In the genomic region with DNA sequence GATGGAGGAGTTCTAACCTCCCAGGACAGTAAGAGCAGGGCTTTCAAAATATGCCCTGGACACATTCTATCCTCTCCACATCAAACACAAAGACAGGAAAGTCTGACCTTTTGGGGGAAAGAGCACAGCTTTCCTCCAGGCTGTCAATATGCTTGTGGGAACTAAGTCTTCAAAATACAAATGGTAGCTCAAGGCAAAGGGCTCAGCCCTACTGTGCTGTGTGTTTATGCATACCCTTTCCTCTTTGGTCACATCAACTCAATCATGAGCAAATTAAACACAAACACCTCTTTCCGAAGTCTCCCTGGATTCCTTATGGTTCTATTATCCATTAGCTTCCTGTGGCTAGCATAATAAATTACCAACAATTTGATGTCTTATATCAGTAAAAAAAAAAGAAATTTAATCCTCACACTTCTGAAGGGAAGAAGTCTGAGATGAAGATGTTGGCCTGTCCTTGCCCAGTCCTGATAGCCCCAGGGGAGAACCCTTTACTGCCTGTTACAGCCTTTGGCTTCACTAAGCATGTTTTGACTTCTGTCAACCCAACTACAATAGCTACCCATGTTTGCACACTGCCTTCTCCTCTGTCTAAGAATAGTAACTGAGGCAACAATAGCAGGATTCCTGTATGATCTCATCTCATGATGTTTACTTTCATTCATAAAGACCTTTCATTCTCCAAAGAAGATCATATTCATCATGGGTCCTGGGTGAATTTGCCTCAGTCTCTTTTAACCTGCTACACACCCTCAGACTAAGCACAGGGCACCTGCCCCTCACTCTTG, we compare ENCODE assay signal across 22 mouse cellular contexts.
A peak's percentile ranks its signal among the peaks of the same experiment; 100 is the strongest.
DNase-seq lines count a peak whose midpoint lies in the region; ATAC-seq and TF ChIP-seq lines count a peak whose summit lies in the region.
"Had no signal": no experiment of that assay in that cellular context is flagged by ENCODE, and none has a peak within 500 bp of the region (broad histone marks: within the 10 kb centered on the region; RNA-seq: fewer than 3 reads in every experiment).

No protein-coding gene starts in this region.

- dilution Hi-C loops in CH12.LX (cut with MboI; ENCODE audit: extremely low pct_ligation_motif_present, extremely low pct_unique_long_range_greater_than_20kb, low sequenced_read_pairs), result no loop called here

- no peaks in the 10 kb centered on the region for H3K9me3 ChIP-seq in lung, embryonic 14.5 days (ENCODE audit: low read depth, low read length)
- no peaks in the 10 kb centered on the region for H3K9me3 ChIP-seq in lung, embryonic 16.5 days (ENCODE audit: control insufficient read depth, low read length)
- H3K9me3 ChIP-seq in CH12.LX (replicated peaks; ENCODE audit: low read length), result no peaks in the 10 kb centered on the region
- no peaks in the 10 kb centered on the region for H3K9me3 ChIP-seq in hindbrain, embryonic 16.5 days (ENCODE audit: control insufficient read depth, low read length)
- H3K9me3 ChIP-seq: embryonic facial prominence, embryonic 10.5 days; embryonic facial prominence, embryonic 12.5 days; forebrain, embryonic 13.5 days; forebrain, embryonic 15.5 days had no signal

- no peaks in the 10 kb centered on the region for H3K36me3 ChIP-seq in lung, embryonic 14.5 days (ENCODE audit: insufficient read depth)
- H3K36me3 ChIP-seq in lung, embryonic 16.5 days (ENCODE audit: control insufficient read depth, insufficient read depth, low read length), result no peaks in the 10 kb centered on the region
- no peaks in the 10 kb centered on the region for H3K36me3 ChIP-seq in CH12.LX (replicated peaks in 1 of 2; ENCODE audit: control insufficient read depth in 1 of 2, insufficient read depth in 1 of 2, low read length in 1 of 2)
- H3K36me3 ChIP-seq in hindbrain, embryonic 16.5 days (ENCODE audit: control insufficient read depth, insufficient read depth, low read length), result no peaks in the 10 kb centered on the region
- H3K36me3 ChIP-seq: embryonic facial prominence, embryonic 10.5 days; embryonic facial prominence, embryonic 12.5 days; forebrain, embryonic 15.5 days had no signal

- DNase-seq in lung, embryonic 14.5 days, result peak; percentile 39
- DNase-seq in lung, postnatal 14 days, result no peak
- DNase-seq in lung, adult 18-20 months, result no peak
- no peak for DNase-seq in CH12.LX (ENCODE audit: extremely low read depth)
- DNase-seq in lung, postnatal 25 days (ENCODE audit: low spot score), result peak; percentile 1
- DNase-seq: adrenal gland, adult 2 months; adrenal gland, postnatal 10 days; adrenal gland, postnatal 25 days; B cell, adult 2 months; cerebellum, adult 11-12 months; cerebellum, adult 2 months; cerebellum, adult 9-10 months; cerebellum, postnatal 10 days; cerebellum, postnatal 25 days had no signal

- no peak overlapping the region for H3K4me3 ChIP-seq in lung, embryonic 14.5 days (ENCODE audit: low read depth, low read length)
- H3K4me3 ChIP-seq in lung, embryonic 16.5 days (ENCODE audit: low read length), result no peak overlapping the region
- H3K4me3 ChIP-seq in CH12.LX (replicated peaks in 1 of 3; ENCODE audit: low read depth in 2 of 3, low read length in 2 of 3, poor library complexity in 1 of 3), result no peak overlapping the region
- H3K4me3 ChIP-seq in hindbrain, embryonic 16.5 days (ENCODE audit: low read length), result no peak overlapping the region
- H3K4me3 ChIP-seq: embryonic facial prominence, embryonic 10.5 days; embryonic facial prominence, embryonic 12.5 days; forebrain, embryonic 13.5 days; forebrain, embryonic 15.5 days had no signal

- ATAC-seq in lung, embryonic 14.5 days (ENCODE audit: insufficient read depth), result no peak
- peak; percentile 77 for ATAC-seq in lung, embryonic 16.5 days (ENCODE audit: low read depth)
- ATAC-seq in hindbrain, embryonic 16.5 days, result no peak
- no peak for ATAC-seq in monocyte, adult 5-6 weeks (replicated peaks; ENCODE audit: insufficient number of reproducible peaks, low FRiP score, low TSS enrichment, poor library complexity, severe bottlenecking)
- ATAC-seq: CD4-positive, CD25-positive, alpha-beta regulatory T cell, adult 4 months; forebrain, embryonic 13.5 days; forebrain, embryonic 15.5 days had no signal

- no peak for TF ChIP-seq EP300 in CH12.LX (IDR thresholded peaks at IDR 0.05; ENCODE audit: low read length)

- no peak overlapping the region for H3K9ac ChIP-seq in lung, embryonic 14.5 days
- H3K9ac ChIP-seq in lung, embryonic 16.5 days (ENCODE audit: low read length), result no peak overlapping the region
- no peak overlapping the region for H3K9ac ChIP-seq in CH12.LX (ENCODE audit: insufficient read depth, low read depth)
- no peak overlapping the region for H3K9ac ChIP-seq in hindbrain, embryonic 16.5 days (ENCODE audit: low read depth, low read length)
- H3K9ac ChIP-seq: embryonic facial prominence, embryonic 12.5 days; forebrain, embryonic 13.5 days; forebrain, embryonic 15.5 days had no signal

- no peak overlapping the region for H3K4me2 ChIP-seq in lung, embryonic 14.5 days
- H3K4me2 ChIP-seq in lung, embryonic 16.5 days (ENCODE audit: low read depth, low read length), result no peak overlapping the region
- peak overlapping the region; percentile 60; the same call in 1 of the 2 replicates for H3K4me2 ChIP-seq in CH12.LX (ENCODE audit: insufficient read depth, low read depth, poor library complexity, severe bottlenecking)
- no peak overlapping the region for H3K4me2 ChIP-seq in hindbrain, embryonic 16.5 days (ENCODE audit: low read length)
- H3K4me2 ChIP-seq: embryonic facial prominence, embryonic 12.5 days; forebrain, embryonic 13.5 days; forebrain, embryonic 15.5 days had no signal

- no peaks in the 10 kb centered on the region for H3K79me2 ChIP-seq in CH12.LX (replicated peaks; ENCODE audit: control insufficient read depth, extremely low read depth, insufficient read depth, poor library complexity, severe bottlenecking)

- no peak overlapping the region for H3K27ac ChIP-seq in lung, embryonic 14.5 days (ENCODE audit: low read depth)
- H3K27ac ChIP-seq in lung, embryonic 16.5 days (ENCODE audit: low read length), result peak overlapping the region; percentile 40
- H3K27ac ChIP-seq in CH12.LX (ENCODE audit: insufficient read depth, low read depth), result no peak overlapping the region
- no peak overlapping the region for H3K27ac ChIP-seq in hindbrain, embryonic 16.5 days (ENCODE audit: low read depth, low read length)
- H3K27ac ChIP-seq: embryonic facial prominence, embryonic 10.5 days; embryonic facial prominence, embryonic 12.5 days; forebrain, embryonic 13.5 days; forebrain, embryonic 15.5 days had no signal

- no peaks in the 10 kb centered on the region for H3K27me3 ChIP-seq in lung, embryonic 14.5 days (ENCODE audit: insufficient read depth, low read length)
- H3K27me3 ChIP-seq in lung, embryonic 16.5 days (ENCODE audit: control insufficient read depth, insufficient read depth, low read depth, low read length), result no peaks in the 10 kb centered on the region
- no peaks in the 10 kb centered on the region for H3K27me3 ChIP-seq in CH12.LX (replicated peaks)
- no peaks in the 10 kb centered on the region for H3K27me3 ChIP-seq in hindbrain, embryonic 16.5 days (replicated peaks; ENCODE audit: control insufficient read depth, insufficient read depth, low read length)
- H3K27me3 ChIP-seq: embryonic facial prominence, embryonic 12.5 days; forebrain, embryonic 13.5 days; forebrain, embryonic 15.5 days had no signal

- TF ChIP-seq CTCF in lung, embryonic 14.5 days (IDR thresholded peaks at IDR 0.05; ENCODE audit: low read depth), result no peak
- no peak for TF ChIP-seq CTCF in CH12.LX (conservative IDR thresholded peaks at IDR 0.05 in 1 of 2, IDR thresholded peaks at IDR 0.05 in 1 of 2; ENCODE audit: low read depth in 2 of 2, low read length in 2 of 2)

- 51% methylated on average over 1 of the region's 1 CpGs for WGBS in lung, embryonic 14.5 days
- WGBS in lung, embryonic 16.5 days, result 53% methylated on average over 1 of the region's 1 CpGs
- 75% methylated on average over 1 of the region's 1 CpGs for WGBS in hindbrain, embryonic 16.5 days

- TF ChIP-seq POLR2A in CH12.LX (IDR thresholded peaks at IDR 0.05; ENCODE audit: low read depth, low read length), result no peak

- no peaks in the 10 kb centered on the region for H3K4me1 ChIP-seq in lung, embryonic 14.5 days (ENCODE audit: insufficient read depth)
- H3K4me1 ChIP-seq in lung, embryonic 16.5 days (replicated peaks; ENCODE audit: control insufficient read depth, insufficient read depth, low read length), result no peaks in the 10 kb centered on the region; the same call in 1 of the 2 replicates
- peaks cover 0 to 4% of the 10 kb centered on the region in 2 experiments; a peak in 1 of 4 replicates for H3K4me1 ChIP-seq in CH12.LX (ENCODE audit: control insufficient read depth in 1 of 2, insufficient read depth in 2 of 2)
- H3K4me1 ChIP-seq in hindbrain, embryonic 16.5 days (ENCODE audit: control insufficient read depth, insufficient read depth, low read depth, low read length), result no peaks in the 10 kb centered on the region
- H3K4me1 ChIP-seq: embryonic facial prominence, embryonic 10.5 days; embryonic facial prominence, embryonic 12.5 days had no signal

- in situ Hi-C loops in CH12.LX (cut with MboI; ENCODE audit: low pct_ligation_motif_present, low pct_unique_long_range_greater_than_20kb, low sequenced_read_pairs), result no loop called here

- no peak for TF ChIP-seq RAD21 in CH12.LX (IDR thresholded peaks at IDR 0.05; ENCODE audit: low read depth, low read length)

TF ChIP-seq in CH12.LX, 34 proteins besides CTCF, POLR2A, EP300 and RAD21:
- TF ChIP-seq ZNF384 (IDR thresholded peaks at IDR 0.05; ENCODE audit: low read depth, low read length) (no peak), POLR2AphosphoS2 (IDR thresholded peaks at IDR 0.05; ENCODE audit: low read depth, low read length) (no peak), UBTF (IDR thresholded peaks at IDR 0.05; ENCODE audit: low read depth, low read length) (no peak), MXI1 (IDR thresholded peaks at IDR 0.05; ENCODE audit: low read depth, low read length) (no peak), ELF1 (IDR thresholded peaks at IDR 0.05; ENCODE audit: low read depth, low read length) (no peak), ZKSCAN1 (IDR thresholded peaks at IDR 0.05; ENCODE audit: borderline replicate concordance, low read depth, low read length) (no peak), PAX5 (IDR thresholded peaks at IDR 0.05; ENCODE audit: low read length) (no peak), MAFK (IDR thresholded peaks at IDR 0.05; ENCODE audit: insufficient replicate concordance, low read length) (no peak), ZC3H11A (IDR thresholded peaks at IDR 0.05; ENCODE audit: low read depth, low read length) (no peak), E2F4 (IDR thresholded peaks at IDR 0.05; ENCODE audit: insufficient replicate concordance, low read depth, low read length) (no peak), SIN3A (IDR thresholded peaks at IDR 0.05; ENCODE audit: low read length) (no peak)

Comparison
In these comparisons a context has a peak if more than half of its experiments do, and no peak if none do; other contexts are left out.
1. DNase-seq: peak in lung, embryonic 14.5 days (single experiment) and lung, postnatal 25 days (single experiment); none in lung, postnatal 14 days (single experiment), lung, adult 18-20 months (0 of 2) and CH12.LX (single experiment).